Mouse (Mus musculus): ENCODE data around the gene Gm14569.

Gene Gm14569

GRCm38 (mm10) chrX:36385340-36385739 is 106.3 kb downstream of the Gm14569 start:
- no peak for ATAC-seq (ENCODE audit: insufficient number of reproducible peaks, low FRiP score, low TSS enrichment)
